Mouse (Mus musculus): Measurements from ENCODE around the gene Epb41l2. TPM values are rescaled to one million over a fixed set of nuclear protein-coding genes. Genes with fewer than 3 reads are reported as not detected.

Gene Epb41l2
- 10 to 100 TPM; 42.0 to 55.8 TPM for total RNA-seq (2021)

DNA sequence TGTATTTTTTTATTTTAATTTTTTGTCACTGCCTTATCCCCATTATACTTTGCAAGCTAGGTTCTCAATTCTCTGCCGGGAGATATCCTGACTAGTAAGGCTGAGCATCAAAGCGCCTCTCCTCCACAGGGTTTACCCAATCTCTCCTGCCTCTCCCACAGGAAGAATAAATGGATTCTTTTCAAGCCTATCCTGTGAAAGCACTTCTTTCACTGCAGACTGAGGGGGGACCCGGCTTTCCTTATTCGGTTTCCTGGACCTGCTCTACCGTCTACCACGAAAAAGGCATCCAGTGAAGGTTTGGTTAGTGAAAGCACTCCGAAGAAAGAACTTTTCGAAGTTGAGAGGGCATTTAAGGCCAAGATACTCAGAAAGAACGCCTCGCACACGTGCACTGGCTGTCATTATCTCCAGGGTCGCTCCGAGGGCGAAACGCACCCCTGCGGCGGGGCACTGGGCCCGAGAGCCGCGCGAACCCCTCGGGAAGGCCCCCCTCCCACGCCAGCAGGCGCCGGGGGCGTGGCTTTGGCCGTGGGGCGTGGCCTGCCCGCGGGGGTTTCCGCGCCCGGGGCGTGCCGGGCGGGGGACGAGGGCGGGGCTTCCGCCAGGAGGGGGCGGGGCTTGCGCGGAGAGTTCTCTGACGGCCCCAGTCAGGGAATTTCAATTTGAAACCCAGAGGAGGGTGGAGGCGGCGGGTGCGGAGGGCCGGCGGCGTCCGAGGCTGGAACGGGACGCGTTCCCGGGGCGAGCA, at the start of gene Epb41l2:
Epb41l2 (plus strand) TSS at position 591 of the 751 bp plus-strand sequence.
- intact Hi-C loops (cut with DNase I): loop anchor here (1.0 to 2.0 kb wide), 3 partner anchors 29 to 129 kb away; no protein-coding TSS in a partner anchor
- peak; percentile 98 to 99 for DNase-seq

GRCm38 (mm10) chr10:25309996-25310395, 49.6 kb upstream of the Epb41l2 start:
- DNase-seq: no peak

GRCm38 (mm10) chr10:25310736-25311135, 48.9 kb upstream of the Epb41l2 start:
- DNase-seq: no peak
- intact Hi-C loops (cut with DNase I): no loop called here

More at GRCm38 (mm10) chr10:25309996-25310395, 49.6 kb upstream of the Epb41l2 start:
- intact Hi-C loops (cut with DNase I): no loop called here

DNA sequence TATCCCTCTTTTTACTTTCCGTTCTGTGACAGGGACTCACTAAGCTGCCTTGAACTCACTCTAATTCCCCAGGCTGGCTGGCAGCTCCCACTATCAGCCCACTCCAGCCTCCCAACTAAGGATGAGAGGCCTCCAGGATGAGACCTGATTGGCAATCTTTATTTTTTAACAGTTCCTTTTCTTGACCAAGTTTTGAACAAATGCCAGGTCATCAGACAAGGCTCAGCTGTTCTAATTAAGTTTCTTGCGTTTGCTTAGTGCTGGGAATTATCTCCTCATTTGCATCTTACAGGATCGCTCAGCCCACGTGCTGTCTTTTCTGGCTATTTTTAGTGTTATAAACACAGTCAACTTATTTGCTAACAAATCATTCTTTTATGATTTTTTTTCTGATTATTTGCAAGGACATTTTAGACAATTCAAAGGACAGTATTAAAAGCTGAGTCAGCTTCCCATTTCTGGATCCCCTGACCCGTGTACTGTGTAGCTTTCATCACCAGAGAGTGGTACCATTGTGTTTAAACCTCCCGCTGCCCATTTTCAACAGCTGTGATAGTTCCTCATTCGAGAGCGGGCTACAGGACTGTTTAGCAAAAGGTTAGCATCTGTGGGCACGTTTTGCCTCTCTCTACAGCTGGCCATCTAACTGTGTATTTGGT, 47.9 kb upstream of the Epb41l2 start:
- intact Hi-C loops (cut with DNase I): no loop called here
- no peak for DNase-seq

GRCm38 (mm10) chr10:25313856-25314584, 45.6 kb upstream of the Epb41l2 start:
- DNase-seq: no peak
- intact Hi-C loops (cut with DNase I): no loop called here

- DNase-seq: no peak
- intact Hi-C loops (cut with DNase I): no loop called here
Observed at GRCm38 (mm10) chr10:25317665-25318064, 41.9 kb upstream of the Epb41l2 start.

DNA sequence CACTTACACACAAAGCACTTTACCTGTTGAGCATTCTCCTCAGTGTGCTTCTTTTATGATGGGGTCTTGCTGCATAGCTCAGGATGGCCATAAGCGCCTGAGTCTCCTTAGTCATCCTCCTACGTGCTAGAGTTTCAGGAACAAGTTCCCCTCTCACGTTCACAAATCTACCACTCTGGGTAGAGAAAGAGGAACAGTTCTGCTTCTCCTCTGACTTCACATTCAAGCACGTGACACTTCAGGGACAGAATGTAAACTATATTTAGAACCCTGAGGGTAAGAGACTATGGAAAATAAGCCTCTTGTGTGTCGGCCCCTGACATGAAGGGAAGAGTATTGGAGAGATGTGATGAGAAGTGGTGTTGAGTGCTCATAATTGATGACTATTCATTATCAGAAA, 41.2 kb upstream of the Epb41l2 start:
- intact Hi-C loops (cut with DNase I): no loop called here
- DNase-seq: no peak

- intact Hi-C loops (cut with DNase I): no loop called here
- no peak for DNase-seq
Observed at GRCm38 (mm10) chr10:25319531-25319930, 40.1 kb upstream of the Epb41l2 start.

DNA sequence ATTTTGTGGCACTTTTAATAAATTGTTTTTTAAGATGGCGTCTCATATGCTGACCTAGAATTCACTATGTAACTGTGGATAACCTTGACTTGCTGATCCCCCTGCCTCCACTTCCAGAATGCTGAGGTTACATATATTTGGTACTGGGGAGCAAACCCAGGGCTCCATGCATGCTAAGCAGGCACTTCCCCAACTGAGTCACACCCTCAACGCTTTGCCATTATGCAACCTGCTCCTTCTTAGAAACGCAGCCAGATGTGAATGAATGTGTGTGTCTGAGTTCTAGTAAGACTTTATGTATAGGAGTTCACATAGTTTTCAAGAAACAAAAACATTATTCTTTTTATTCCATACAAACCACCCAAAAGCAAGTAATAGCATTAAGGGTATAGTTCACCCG, 38.4 kb upstream of the Epb41l2 start:
- no peak for DNase-seq
- intact Hi-C loops (cut with DNase I): no loop called here

- intact Hi-C loops (cut with DNase I): no loop called here
- peak in 1 of 2 experiments; percentile 10 for DNase-seq
Observed at GRCm38 (mm10) chr10:25325690-25326089, 33.9 kb upstream of the Epb41l2 start.

DNA sequence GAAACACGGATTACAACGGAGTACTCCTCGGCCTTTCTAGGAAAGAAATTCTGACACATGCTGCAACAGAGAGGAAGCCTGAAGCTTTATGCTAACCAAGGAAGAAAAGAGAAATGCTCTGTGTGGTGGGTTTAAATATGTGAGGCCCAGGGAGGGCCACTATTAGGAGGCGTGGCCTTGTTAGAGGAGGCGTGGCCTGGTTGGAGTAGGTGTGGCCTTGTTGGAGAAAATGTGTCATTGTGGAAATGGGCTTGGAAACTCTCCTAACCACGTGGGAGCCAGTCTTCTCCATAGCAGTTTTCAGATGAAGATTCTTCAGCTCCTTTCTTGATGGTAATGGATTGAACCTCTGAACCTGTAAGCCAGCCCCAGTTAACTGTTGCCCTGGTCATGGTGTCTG, 32.1 kb upstream of the Epb41l2 start:
- intact Hi-C loops (cut with DNase I): no loop called here

DNA sequence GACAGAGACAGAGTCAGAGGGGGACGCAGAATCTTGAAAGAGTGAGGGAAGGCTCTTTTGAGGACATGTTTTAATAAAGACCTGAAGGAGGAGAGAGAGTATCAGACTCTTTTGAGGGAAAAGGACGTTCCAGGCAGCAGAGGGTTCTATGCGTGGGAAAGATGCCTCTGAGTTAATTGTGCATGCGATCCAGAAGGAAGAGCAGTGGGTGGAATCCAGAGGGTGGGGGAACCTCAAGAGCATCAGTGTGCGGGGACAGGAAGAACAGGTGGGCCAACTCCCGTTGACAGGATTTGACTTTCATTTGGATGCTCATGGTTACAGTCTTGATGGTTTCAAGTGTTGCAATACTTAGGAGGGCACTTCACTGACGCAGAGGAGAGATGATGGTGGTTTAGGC, 29.5 kb upstream of the Epb41l2 start:
- no peak for DNase-seq
- intact Hi-C loops (cut with DNase I): loop anchor here (2.0 kb wide), 2 partner anchors 29 to 31 kb away; partner anchors contain the start of gene Epb41l2

More for the DNA sequence above, 32.1 kb upstream of the Epb41l2 start:
- DNase-seq: no peak

- intact Hi-C loops (cut with DNase I): loop anchor here (2.0 kb wide), 2 partner anchors 27 to 33 kb away; partner anchors contain the start of gene Epb41l2
- peak; percentile 7 to 24 for DNase-seq
Observed at GRCm38 (mm10) chr10:25331321-25332049, 28.1 kb upstream of the Epb41l2 start.

DNA sequence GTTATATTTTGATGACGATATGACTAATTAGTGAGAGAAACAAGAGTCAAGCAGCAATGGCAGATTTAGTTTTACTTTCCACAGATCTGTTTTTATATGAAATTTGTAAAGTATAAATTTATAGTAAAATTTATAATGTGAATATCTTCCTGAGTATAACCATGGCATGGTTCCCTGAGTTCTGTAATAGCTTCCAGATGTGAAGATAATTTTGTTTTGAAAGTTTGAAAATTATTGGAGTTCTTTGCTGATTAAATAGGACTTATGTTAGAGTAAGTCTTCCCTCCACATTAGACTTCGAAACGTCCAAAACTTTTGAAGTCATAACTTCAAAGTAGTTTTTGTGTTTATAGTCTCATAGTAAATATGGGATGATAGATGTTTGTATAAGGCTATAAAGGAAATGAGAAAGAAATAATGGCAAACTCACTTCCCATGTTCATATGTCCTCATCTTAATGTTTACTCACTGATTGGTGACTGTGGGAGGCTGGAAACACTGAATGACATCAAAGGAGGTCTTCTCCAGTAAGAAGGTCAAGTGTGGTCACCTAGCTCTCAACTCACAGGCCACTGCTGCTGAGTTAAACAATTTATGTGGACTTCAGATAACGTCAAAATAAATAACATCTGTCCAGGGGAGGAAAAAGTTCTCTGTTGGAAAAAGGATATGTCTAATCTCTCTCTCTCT, 26.1 kb upstream of the Epb41l2 start:
- DNase-seq: no peak
- intact Hi-C loops (cut with DNase I): no loop called here

GRCm38 (mm10) chr10:25340675-25341074, 18.9 kb upstream of the Epb41l2 start:
- intact Hi-C loops (cut with DNase I): no loop called here
- DNase-seq: no peak

DNA sequence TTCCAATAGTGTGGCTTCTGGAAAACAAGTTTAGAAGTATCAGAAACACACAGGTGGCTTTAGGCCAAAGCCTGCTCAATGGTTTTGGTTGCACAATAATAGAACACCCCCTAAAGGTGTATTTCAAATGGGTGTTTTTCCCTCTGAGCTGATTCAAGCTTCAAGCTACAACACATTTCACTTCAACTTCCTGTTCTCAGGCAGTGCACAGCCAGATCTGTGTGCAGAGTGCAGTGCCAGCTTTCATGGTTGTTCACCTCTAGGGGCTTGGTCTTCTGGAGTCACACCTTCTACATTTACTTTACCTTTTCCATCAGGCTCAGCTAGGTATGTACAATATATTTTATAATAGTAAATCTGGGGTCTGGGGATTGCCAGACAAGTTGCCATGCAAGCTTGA, 16.8 kb upstream of the Epb41l2 start:
- no peak for DNase-seq
- intact Hi-C loops (cut with DNase I): no loop called here

DNA sequence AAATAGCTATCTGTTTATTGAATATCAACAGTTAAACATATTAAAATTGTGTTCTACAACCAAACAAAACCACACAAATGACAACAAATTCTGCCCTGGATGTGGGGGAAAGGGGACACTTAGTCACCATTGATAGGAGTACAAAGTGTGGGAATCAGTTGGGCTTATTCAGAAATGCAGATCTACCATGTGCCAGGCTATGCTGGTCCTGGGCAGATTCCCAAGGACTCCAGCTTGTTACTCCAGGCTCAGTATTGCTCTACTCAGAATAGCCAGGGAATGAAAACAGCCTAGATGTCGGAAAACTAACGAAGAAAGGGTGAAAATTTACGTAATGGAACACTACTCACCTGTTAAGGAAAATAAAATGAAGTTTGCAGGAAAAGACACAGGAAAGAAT, 5.7 kb upstream of the Epb41l2 start:
- DNase-seq: no peak
- intact Hi-C loops (cut with DNase I): no loop called here

DNA sequence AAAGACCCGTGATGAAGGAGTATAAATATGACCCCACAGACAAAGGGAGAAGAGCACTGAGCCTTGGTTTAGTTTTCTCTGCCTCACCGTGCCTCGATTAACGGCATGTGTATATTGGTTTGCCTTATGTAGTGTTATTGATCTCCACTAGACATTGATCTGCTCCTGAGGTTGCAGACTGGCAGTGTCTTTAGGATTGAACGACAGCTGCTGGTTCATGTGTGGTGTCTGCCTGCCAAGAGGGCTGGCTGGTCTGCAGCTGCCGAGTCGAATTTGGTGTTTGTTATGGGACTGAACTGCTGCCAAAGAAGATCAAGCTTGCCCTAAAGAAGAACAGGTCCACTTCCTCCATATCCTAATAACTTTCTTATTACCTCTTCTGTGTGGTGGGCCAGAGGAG, 5.2 kb upstream of the Epb41l2 start:
- DNase-seq: no peak
- intact Hi-C loops (cut with DNase I): no loop called here

DNA sequence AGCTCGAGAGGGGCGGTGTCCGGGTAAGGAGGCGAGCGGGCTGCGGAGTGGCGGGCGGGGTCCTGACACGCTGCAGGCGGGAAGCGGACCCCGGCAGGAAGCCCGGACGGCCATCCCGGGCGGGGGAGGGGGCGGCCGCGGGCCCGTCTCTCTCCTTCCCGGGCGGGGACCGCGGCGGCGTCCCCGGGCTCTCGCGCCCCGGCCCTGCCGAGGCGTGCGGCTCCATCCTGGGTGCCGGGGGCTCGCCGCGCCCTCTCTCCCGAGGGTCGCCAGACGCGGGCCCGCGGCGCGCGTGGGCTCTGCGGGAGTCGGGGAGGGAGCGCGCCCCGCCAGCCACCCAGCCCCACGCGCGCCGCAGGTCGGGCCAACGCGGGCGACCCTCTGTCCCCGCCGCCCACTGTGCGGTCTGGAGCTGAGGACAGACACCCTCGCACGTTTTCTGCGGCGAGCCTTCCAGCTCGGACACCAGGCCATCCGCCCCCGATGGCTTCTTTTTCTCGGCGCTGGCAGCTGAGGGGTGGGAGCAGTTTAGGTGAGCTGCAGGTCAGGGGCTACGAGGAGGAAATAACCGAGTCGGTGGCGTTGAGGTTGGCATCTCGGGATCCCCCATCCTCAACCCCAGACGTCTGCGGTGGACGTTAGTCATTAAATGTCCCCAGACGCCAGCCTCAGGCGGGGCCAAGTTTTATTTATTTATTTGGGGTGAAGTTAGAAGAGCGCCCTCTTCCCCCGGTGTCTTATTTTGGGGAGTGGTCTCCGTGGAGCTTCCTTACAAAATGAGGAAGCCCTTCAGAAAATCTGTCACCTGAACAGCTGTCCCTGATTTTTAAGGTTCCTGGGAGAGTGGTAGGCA, 587 bp downstream of the Epb41l2 start:
- intact Hi-C loops (cut with DNase I): loop anchor here (1.0 to 5.0 kb wide), 7 partner anchors 25 to 129 kb away; no protein-coding TSS in a partner anchor
- DNase-seq: peak; percentile 45 to 55

Data from heart, postnatal 36 days (tissue).